Mouse (Mus musculus) spleen, postnatal 10 days (tissue): ENCODE results near the gene Lrp1.
A peak's percentile ranks its signal among the peaks of the same experiment; 100 is the strongest.

Source experiments
- DNase-seq, 2 experiments: peaks; one replicate each; pipeline ENCODE4 v3.0.0; 2021 to 2022; ENCODE audit warnings: low spot score in 2 of 2

The Lrp1 gene

DNA sequence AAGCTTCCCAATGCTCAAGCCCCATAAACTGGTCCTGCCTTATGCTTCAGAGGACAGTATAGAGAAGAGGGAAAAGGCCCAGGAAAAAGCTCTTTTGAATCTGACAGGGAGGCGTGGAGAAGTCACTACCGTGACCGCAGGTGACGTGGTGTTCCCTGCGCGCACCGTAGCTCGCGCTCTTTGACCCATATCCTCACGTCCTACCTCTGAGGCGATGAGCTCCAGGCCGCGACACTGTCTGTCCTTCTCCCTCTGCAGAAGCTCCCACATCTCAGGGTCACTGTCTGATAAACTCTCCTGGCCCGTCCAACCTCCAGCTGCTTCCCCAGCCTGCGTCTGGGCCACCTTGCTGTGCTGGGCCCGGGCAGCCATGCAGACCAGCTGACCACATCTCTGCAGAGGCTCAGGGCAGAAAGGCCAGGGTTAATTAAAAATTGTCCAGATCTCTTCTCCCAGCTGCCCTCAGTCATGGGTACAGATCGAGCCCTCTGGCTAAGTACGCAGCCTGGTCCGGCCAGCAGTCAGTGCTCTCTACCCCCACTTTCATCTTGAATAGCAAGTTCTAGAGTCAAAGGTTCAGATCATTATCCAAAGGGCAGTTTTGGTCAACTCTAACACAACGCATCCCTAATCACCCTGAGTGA lies 100.1 kb downstream of the Lrp1 start:
- no peak for DNase-seq

- no peak for DNase-seq
Observed at GRCm38 (mm10) chr10:127519903-127520713, 100.8 kb downstream of the Lrp1 start.

GRCm38 (mm10) chr10:127519041-127519701 lies 101.8 kb downstream of the Lrp1 start:
- no peak for DNase-seq

DNA sequence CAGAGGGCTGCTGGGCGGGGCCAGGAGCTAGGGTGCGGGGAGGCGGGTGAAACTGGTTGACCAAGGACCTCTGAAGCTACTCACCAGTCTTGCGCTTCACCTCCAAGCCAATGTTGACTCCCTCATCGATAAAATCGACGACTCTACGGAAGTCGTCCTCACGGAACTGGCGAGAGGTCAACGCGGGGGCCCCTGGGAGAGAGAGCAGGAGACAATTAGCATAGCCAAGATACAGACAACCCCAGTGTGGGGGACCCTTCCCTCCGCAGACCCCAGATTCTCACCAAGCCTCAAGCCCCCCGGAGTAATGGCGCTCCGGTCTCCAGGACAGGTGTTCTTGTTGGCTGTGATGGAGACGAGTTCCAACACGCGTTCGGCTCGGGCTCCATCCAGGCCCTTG lies 103.0 kb downstream of the Lrp1 start:
- DNase-seq: no peak

- no peak for DNase-seq
Observed at GRCm38 (mm10) chr10:127516576-127517260, 104.2 kb downstream of the Lrp1 start.

DNA sequence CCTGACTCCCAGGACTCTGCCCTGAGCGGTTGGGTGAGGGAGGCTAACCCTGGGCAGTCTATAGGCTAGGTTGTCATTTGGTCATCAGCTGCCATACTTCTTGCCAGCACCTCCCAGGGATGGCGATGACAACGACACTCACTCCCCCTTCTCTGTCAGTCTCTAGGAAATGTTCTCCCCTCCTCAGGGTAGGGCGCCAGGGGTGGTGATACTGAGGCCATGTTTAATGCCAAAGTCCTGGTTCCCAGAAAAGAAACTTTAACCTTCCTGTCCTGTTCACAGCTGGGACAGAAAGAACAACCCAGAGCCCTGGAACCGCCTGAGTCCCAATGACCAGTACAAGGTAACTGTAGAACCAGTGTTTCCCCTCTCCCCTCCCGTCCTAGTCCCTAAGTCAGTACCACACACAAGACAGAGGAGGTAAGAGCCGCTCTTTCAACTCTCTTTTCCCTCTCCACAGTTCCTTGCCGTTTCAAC lies 104.9 kb downstream of the Lrp1 start:
- DNase-seq: no peak

GRCm38 (mm10) chr10:127515271-127515982 lies 105.5 kb downstream of the Lrp1 start:
- no peak for DNase-seq

- no peak for DNase-seq
Observed at GRCm38 (mm10) chr10:127514764-127515163, 106.2 kb downstream of the Lrp1 start, which contains the start of gene Ndufa4l2. TSS of gene Ndufa4l2 (plus strand) at chr10:127514967.

- DNase-seq: no peak
Observed at GRCm38 (mm10) chr10:127514111-127514698, 106.7 kb downstream of the Lrp1 start.

DNA sequence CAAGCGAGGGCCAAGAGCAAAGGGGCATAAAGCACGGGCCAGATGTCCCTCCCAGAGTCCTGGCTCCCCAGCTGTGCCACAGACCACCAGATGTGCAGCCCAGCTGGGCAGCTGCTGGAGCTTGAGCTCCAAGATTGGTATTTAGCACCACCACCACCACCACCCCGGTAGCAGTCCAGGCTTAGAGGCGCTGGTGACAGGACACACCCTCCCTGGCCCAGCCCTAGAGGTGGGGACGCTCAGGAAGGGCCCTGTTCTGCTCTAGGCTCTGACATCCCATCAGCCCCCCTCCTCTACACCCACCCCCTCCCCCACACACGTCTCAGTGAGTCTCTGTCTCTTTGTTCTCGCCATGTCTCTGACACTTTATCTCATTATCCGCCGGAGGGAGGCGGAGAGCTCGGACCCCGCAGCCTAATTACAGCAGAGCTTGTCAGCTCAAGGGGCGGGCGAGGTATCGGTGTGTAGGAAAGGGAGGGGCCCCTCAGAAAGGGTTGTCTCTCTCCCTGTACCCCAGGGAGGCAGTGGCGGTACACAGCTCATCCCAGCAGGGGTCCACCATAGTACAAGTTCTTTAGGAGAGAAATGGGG lies 107.4 kb downstream of the Lrp1 start:
- DNase-seq: no peak

DNA sequence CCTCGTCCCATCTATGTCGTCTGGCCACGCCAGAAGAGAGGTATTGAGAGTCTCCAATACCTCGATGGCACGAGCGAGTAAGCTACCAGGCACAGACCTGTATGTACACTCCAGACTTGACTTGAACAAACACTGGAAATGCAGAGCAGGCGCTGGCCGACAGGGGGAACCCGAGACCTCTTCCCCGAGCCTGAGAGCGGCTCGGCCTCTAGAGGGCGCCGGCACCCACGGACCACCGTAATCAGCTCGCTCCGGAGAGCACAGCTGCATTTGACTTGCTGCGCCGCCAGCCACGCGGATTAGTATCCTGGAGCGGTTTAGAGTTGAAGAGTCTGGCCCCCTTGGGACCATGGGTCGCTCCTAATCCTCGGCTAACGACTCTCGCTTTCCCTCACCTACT lies 108.1 kb downstream of the Lrp1 start:
- peak; percentile 94 to 95 for DNase-seq

GRCm38 (mm10) chr10:127512307-127512666 lies 108.7 kb downstream of the Lrp1 start:
- no peak for DNase-seq

GRCm38 (mm10) chr10:127511634-127512306 lies 109.2 kb downstream of the Lrp1 start:
- peak in 1 of 2 experiments; percentile 68 for DNase-seq

- no peak for DNase-seq
Observed at GRCm38 (mm10) chr10:127510895-127511617, 109.9 kb downstream of the Lrp1 start.

DNA sequence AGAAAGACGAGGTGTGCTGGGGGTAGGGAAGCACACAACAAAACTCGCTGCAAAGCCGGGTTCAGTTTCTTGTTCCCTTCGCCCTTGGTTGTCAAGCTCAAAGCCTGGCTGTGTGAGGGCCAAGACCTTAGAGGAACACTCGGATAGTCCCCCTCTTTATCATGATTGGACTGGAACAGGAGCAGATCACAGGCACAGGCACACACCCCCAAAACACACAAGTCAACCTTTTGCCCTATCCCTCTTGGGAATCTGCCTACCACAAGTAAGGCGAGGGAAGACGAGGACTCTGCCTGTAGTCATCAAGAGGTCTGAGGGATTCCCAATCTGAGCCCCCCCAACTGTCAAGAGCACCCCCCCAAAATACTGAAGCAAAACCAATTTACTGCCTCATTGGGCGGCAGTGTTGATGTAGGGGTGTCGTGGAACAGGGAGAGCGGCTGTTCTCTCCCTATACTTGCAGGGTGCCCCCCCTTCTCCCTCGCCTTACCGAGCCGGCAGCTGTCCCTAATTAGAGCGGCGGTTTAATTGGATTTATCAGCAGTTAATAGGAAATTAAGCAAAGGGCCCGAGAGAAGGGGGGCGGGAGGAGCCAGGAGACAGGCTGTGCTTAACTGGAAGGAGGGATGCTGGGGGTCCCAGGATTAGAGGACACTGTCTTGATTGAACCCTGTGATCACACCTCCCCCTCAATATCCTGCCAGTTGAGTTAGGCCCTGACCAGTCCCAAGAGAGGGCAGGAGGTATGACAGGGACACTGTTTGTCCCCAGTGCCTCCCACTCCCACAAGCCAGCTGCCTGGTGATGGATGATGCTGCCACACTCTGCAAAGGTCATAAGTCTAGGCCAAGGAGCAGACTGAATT lies 110.9 kb downstream of the Lrp1 start:
- no peak for DNase-seq

GRCm38 (mm10) chr10:127509051-127509836 lies 111.7 kb downstream of the Lrp1 start:
- DNase-seq: peak; percentile 82 to 90

GRCm38 (mm10) chr10:127508239-127508638 lies 112.7 kb downstream of the Lrp1 start:
- DNase-seq: peak; percentile 69 to 87
